Mouse (Mus musculus) forebrain, embryonic 12.5 days (tissue): ENCODE measurements at regions not wholly inside any gene's neighbourhood (a gene's known extent, or its start where the extent isn't known, plus 50 kb on each side); places are given as distances from the start of the nearest gene placed in this dataset.

ENCODE experiments used
- ATAC-seq: fragments of 200-750 bp; cut with Nextera tagmentation; 2 replicates; pipeline ENCODE4 v1.8.0; 2017; ENCODE audit warnings: moderate TSS enrichment; ENCODE audit not compliant: low FRiP score
- H3K27ac ChIP-seq: fragments of 300-500 bp; sonication (generic); 2 replicates; pipeline ENCODE4 v1.5.1; 2016; ENCODE audit warnings: mild to moderate bottlenecking
- H3K27me3 ChIP-seq: fragments of 300-500 bp; sonication (generic); 2 replicates; pipeline ENCODE4 v1.6.1; 2016; ENCODE audit warnings: mild to moderate bottlenecking
- H3K36me3 ChIP-seq: fragments of 300-500 bp; sonication (generic); replicated peaks from 2 replicates; pipeline ENCODE4 v1.6.1; 2016; ENCODE audit warnings: mild to moderate bottlenecking
- H3K4me1 ChIP-seq: fragments of 300-500 bp; sonication (generic); 2 replicates; pipeline ENCODE4 v1.6.1; 2016
- H3K4me2 ChIP-seq: fragments of 300-500 bp; sonication (generic); 2 replicates; pipeline ENCODE4 v1.6.1; 2016; ENCODE audit warnings: mild to moderate bottlenecking, moderate library complexity
- H3K4me3 ChIP-seq: fragments of 300-500 bp; sonication (generic); replicated peaks from 2 replicates; pipeline ENCODE4 v1.5.1; 2016; ENCODE audit warnings: mild to moderate bottlenecking
- H3K9ac ChIP-seq: fragments of 300-500 bp; sonication (generic); 2 replicates; pipeline ENCODE4 v1.6.1; 2016; ENCODE audit warnings: mild to moderate bottlenecking
- H3K9me3 ChIP-seq: fragments of 300-500 bp; sonication (generic); 2 replicates; pipeline ENCODE4 v1.6.1; 2016
- WGBS: fragments of 180-500 bp; shearing (Covaris S2); methylation state at CpG from one replicate; pipeline ENCODE4 v1.1.7; 2016; 5-methylcytosine and 5-hydroxymethylcytosine counted together

GRCm38 (mm10) chr8:27677143-27678106 lies 230.0 kb downstream of the Poteg start:
- H3K36me3 ChIP-seq = no peaks in the 10 kb centered on the region
- no peak overlapping the region for H3K27ac ChIP-seq
- no peak overlapping the region for H3K9ac ChIP-seq
- no peaks in the 10 kb centered on the region; the same call in 1 of the 2 replicates for H3K4me1 ChIP-seq
- no peak overlapping the region for H3K4me3 ChIP-seq
- 36% methylated on average over 13 of the region's 13 CpGs for WGBS
- H3K4me2 ChIP-seq = no peak overlapping the region
- no peaks in the 10 kb centered on the region for H3K27me3 ChIP-seq
- no peaks in the 10 kb centered on the region for H3K9me3 ChIP-seq
- peak; percentile 54 for ATAC-seq

GRCm38 (mm10) chr8:27679164-27679563 lies 231.7 kb downstream of the Poteg start:
- no peaks in the 10 kb centered on the region for H3K27me3 ChIP-seq
- H3K4me3 ChIP-seq = no peak overlapping the region
- no peak overlapping the region for H3K4me2 ChIP-seq
- H3K9ac ChIP-seq = no peak overlapping the region
- ATAC-seq = peak; percentile 85
- no peaks in the 10 kb centered on the region for H3K9me3 ChIP-seq
- no peaks in the 10 kb centered on the region for H3K36me3 ChIP-seq
- H3K27ac ChIP-seq = no peak overlapping the region
- WGBS = 10% methylated on average over 2 of the region's 2 CpGs
- H3K4me1 ChIP-seq = no peaks in the 10 kb centered on the region; the same call in 1 of the 2 replicates

DNA sequence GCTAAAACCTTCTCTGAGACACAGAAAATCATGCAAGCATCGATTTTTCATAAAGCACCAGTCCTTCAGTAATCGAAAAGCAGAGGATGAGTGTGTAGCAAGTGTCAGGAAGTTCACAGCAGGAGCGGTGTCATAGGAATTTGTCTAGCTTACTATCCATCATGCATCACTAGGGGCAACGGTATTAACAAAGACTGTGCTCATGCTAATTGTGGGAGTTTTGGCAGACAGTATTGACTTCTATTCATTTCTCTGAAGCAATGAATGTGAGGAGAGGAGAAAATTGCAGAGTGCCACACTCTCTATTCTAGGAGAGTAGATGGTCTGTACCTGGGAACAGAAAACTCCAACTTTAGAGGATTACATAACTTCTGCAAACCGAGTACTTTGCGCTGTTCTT lies 274.5 kb downstream of the Poteg start:
- H3K9me3 ChIP-seq = no peaks in the 10 kb centered on the region
- H3K4me2 ChIP-seq = no peak overlapping the region
- H3K4me1 ChIP-seq = peaks cover 5% of the 10 kb centered on the region; the same call in 1 of the 2 replicates
- no peaks in the 10 kb centered on the region for H3K36me3 ChIP-seq
- 67% methylated on average over 6 of the region's 6 CpGs for WGBS
- no peaks in the 10 kb centered on the region for H3K27me3 ChIP-seq
- no peak for ATAC-seq
- H3K9ac ChIP-seq = no peak overlapping the region
- no peak overlapping the region for H3K4me3 ChIP-seq
- H3K27ac ChIP-seq = no peak overlapping the region

- WGBS = 70% methylated on average over 6 of the region's 6 CpGs
- Histone ChIP-seq H3K4me1 (peaks cover 4% of the 10 kb centered on the region; the same call in 1 of the 2 replicates), H3K4me2 (no peak overlapping the region), H3K9me3 (no peaks in the 10 kb centered on the region), H3K9ac (no peak overlapping the region), H3K4me3 (no peak overlapping the region), H3K27me3 (no peaks in the 10 kb centered on the region), H3K36me3 (no peaks in the 10 kb centered on the region), H3K27ac (no peak overlapping the region)
- no peak for ATAC-seq
Observed at GRCm38 (mm10) chr8:27770296-27770695, 322.8 kb downstream of the Poteg start.

DNA sequence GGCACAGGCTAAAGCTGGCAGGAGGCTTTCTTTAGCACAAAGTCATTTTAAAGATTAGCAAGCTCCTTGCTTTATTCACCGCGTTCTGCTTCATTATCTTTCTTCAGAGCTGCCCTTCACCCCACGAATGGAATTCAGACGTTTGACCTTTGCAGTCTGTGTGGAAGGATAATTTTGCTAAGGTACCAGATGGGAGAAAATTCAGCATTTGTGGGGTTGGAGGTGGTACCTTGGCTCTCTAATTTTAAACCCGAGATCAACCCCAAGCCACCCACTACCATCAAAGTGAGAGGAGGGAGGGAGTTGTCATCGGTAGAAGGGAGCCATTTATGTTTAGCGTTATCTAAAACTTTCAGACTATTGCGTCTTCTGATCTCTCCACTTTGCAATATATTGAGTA lies 323.3 kb downstream of the Poteg start:
- H3K4me2 ChIP-seq = no peak overlapping the region
- WGBS = 50% methylated on average over 8 of the region's 8 CpGs
- ATAC-seq = 0 out of 2 replicates have a peak, but pooled peaks have one; percentile 17

GRCm38 (mm10) chr8:27771250-27771649 lies 323.8 kb downstream of the Poteg start:
- H3K4me3 ChIP-seq = no peak overlapping the region
- no peaks in the 10 kb centered on the region for H3K27me3 ChIP-seq
- ATAC-seq = no peak
- H3K4me2 ChIP-seq = no peak overlapping the region
- peaks cover 4% of the 10 kb centered on the region; the same call in 1 of the 2 replicates for H3K4me1 ChIP-seq
- no peak overlapping the region for H3K9ac ChIP-seq
- H3K27ac ChIP-seq = no peak overlapping the region
- H3K36me3 ChIP-seq = no peaks in the 10 kb centered on the region
- no peaks in the 10 kb centered on the region for H3K9me3 ChIP-seq

More for the DNA sequence above, 323.3 kb downstream of the Poteg start:
- Histone ChIP-seq H3K27me3 (no peaks in the 10 kb centered on the region), H3K36me3 (no peaks in the 10 kb centered on the region), H3K27ac (no peak overlapping the region), H3K4me3 (no peak overlapping the region), H3K9ac (no peak overlapping the region), H3K4me1 (peaks cover 4% of the 10 kb centered on the region; the same call in 1 of the 2 replicates), H3K9me3 (no peaks in the 10 kb centered on the region)

GRCm38 (mm10) chr8:27778982-27779381 lies 331.5 kb downstream of the Poteg start:
- Histone ChIP-seq H3K27me3 (no peaks in the 10 kb centered on the region), H3K27ac (no peak overlapping the region), H3K4me2 (no peak overlapping the region), H3K9me3 (no peaks in the 10 kb centered on the region), H3K4me1 (no peaks in the 10 kb centered on the region), H3K4me3 (no peak overlapping the region), H3K9ac (no peak overlapping the region), H3K36me3 (no peaks in the 10 kb centered on the region)
- WGBS = 77% methylated on average over 3 of the region's 3 CpGs
- ATAC-seq = no peak
